ENCODE assay signal across 9 mouse cellular contexts in the genomic region with DNA sequence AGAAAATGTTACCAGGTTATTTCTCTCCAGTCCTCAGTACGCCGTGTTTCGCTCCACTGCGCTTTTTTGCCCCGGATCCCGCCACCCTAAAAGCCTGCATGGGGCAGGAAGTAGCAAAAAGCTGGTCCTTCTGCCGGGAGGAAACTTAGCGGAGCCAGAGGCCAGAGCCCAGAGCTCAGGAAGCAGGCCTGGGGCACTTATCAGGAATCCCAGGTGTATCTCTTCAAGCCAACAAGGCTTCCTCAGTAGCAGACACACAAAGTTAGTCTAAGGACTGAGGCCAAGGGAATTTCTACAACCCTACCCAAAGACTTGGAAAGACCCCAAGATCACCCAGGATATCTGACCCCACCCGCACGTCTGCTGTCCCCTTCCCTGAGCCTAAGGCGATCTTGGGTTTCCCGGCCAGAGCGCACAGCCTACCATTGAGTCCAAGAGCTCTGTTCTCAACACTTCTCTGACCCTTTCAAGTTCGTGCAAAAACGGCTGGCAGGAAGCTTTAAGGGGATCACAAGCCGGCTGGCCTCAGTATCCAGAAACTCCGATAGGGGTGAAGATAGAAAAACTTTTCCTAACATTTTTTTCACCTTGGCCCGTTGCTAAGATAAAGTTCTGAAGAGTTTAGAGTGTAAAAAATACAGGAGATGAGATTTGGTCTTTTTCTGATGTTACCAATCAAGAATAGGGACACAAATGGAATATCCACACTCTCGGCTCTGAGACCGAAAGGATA. TPM values are rescaled to one million over a fixed set of nuclear protein-coding genes. Genes with fewer than 3 reads are reported as not detected.
DNase-seq lines count a peak whose midpoint lies in the region; ATAC-seq lines count a peak whose summit lies in the region.
"Had no signal": no experiment of that assay in that cellular context is flagged by ENCODE, and none has a peak within 500 bp of the region (broad histone marks: within the 10 kb centered on the region; RNA-seq: fewer than 3 reads in every experiment).

No protein-coding gene starts in this region.

- H3K27me3 ChIP-seq in kidney, embryonic 16.5 days (ENCODE audit: insufficient read depth, low read length), result peaks cover 76% of the 10 kb centered on the region
- H3K27me3 ChIP-seq in forebrain, embryonic 12.5 days, result peaks cover 90% of the 10 kb centered on the region
- H3K27me3 ChIP-seq in limb, embryonic 11.5 days (ENCODE audit: control insufficient read depth, insufficient read depth, low read length), result peaks cover 60% of the 10 kb centered on the region
- peaks cover 86% of the 10 kb centered on the region for H3K27me3 ChIP-seq in neural tube, embryonic 15.5 days (replicated peaks)

- H3K4me1 ChIP-seq in kidney, embryonic 16.5 days (ENCODE audit: insufficient read depth, low read length), result peaks cover 27% of the 10 kb centered on the region
- peaks cover 45% of the 10 kb centered on the region for H3K4me1 ChIP-seq in forebrain, embryonic 12.5 days
- peaks cover 15% of the 10 kb centered on the region; the same call in 1 of the 2 replicates for H3K4me1 ChIP-seq in limb, embryonic 11.5 days (ENCODE audit: control insufficient read depth, insufficient read depth, low read length)
- H3K4me1 ChIP-seq in neural tube, embryonic 15.5 days, result peaks cover 28% of the 10 kb centered on the region

- H3K4me2 ChIP-seq in kidney, embryonic 16.5 days (replicated peaks; ENCODE audit: low read depth, low read length), result peak overlapping the region; percentile 89
- peak overlapping the region; percentile 72 for H3K4me2 ChIP-seq in forebrain, embryonic 12.5 days
- H3K4me2 ChIP-seq in limb, embryonic 11.5 days (ENCODE audit: low read depth, severe bottlenecking), result peak overlapping the region; percentile 91; the same call in 1 of the 2 replicates
- H3K4me2 ChIP-seq in neural tube, embryonic 15.5 days, result peak overlapping the region; percentile 92

- ATAC-seq in kidney, embryonic 16.5 days (ENCODE audit: low FRiP score, low TSS enrichment), result no peak
- ATAC-seq in forebrain, embryonic 12.5 days (ENCODE audit: low FRiP score), result no peak
- no peak for ATAC-seq in limb, embryonic 11.5 days (ENCODE audit: insufficient number of reproducible peaks, low FRiP score, low TSS enrichment, low read depth)
- ATAC-seq in neural tube, embryonic 15.5 days (ENCODE audit: low FRiP score), result no peak

- no peak overlapping the region for H3K27ac ChIP-seq in kidney, embryonic 16.5 days (ENCODE audit: low read length)
- H3K27ac ChIP-seq in forebrain, embryonic 12.5 days, result no peak overlapping the region
- no peak overlapping the region for H3K27ac ChIP-seq in limb, embryonic 11.5 days (replicated peaks; ENCODE audit: low read depth, low read length)
- no peak overlapping the region for H3K27ac ChIP-seq in neural tube, embryonic 15.5 days (replicated peaks)

- DNase-seq in kidney, adult 8-10 months, result no peak
- DNase-seq in limb, embryonic 11.5 days (ENCODE audit: low spot score), result peak; percentile 63
- DNase-seq in layer of hippocampus, adult 18-20 months (ENCODE audit: low spot score in 2 of 2), result no peak
- no peak for DNase-seq in frontal cortex, postnatal 25 days (ENCODE audit: low spot score in 2 of 2)
- DNase-seq in urinary bladder, postnatal 10 days (ENCODE audit: low spot score), result no peak

- peaks cover 4% of the 10 kb centered on the region for H3K9me3 ChIP-seq in kidney, embryonic 16.5 days (ENCODE audit: low read length)
- H3K9me3 ChIP-seq in forebrain, embryonic 12.5 days, result no peaks in the 10 kb centered on the region
- no peaks in the 10 kb centered on the region for H3K9me3 ChIP-seq in limb, embryonic 11.5 days (ENCODE audit: control insufficient read depth, low read length)
- H3K9me3 ChIP-seq in neural tube, embryonic 15.5 days (replicated peaks), result no peaks in the 10 kb centered on the region

- H3K4me3 ChIP-seq in kidney, embryonic 16.5 days (ENCODE audit: low read length), result peak overlapping the region; percentile 56
- peak overlapping the region; percentile 45; the same call in 1 of the 2 replicates for H3K4me3 ChIP-seq in forebrain, embryonic 12.5 days (replicated peaks)
- H3K4me3 ChIP-seq in limb, embryonic 11.5 days (ENCODE audit: low read depth, low read length), result no peak overlapping the region
- H3K4me3 ChIP-seq in neural tube, embryonic 15.5 days (replicated peaks), result peak overlapping the region; percentile 44

- WGBS in kidney, embryonic 16.5 days, result 3% methylated on average over 20 of the region's 20 CpGs
- 2% methylated on average over 20 of the region's 20 CpGs for WGBS in forebrain, embryonic 12.5 days
- WGBS in limb, embryonic 11.5 days, result under 1% methylated on average over 20 of the region's 20 CpGs
- WGBS in neural tube, embryonic 15.5 days, result under 1% methylated on average over 20 of the region's 20 CpGs

- no peaks in the 10 kb centered on the region for H3K36me3 ChIP-seq in kidney, embryonic 16.5 days (ENCODE audit: insufficient read depth, low read length)
- H3K36me3 ChIP-seq in forebrain, embryonic 12.5 days (replicated peaks), result no peaks in the 10 kb centered on the region
- H3K36me3 ChIP-seq in limb, embryonic 11.5 days (ENCODE audit: control insufficient read depth, insufficient read depth, low read length), result no peaks in the 10 kb centered on the region
- no peaks in the 10 kb centered on the region for H3K36me3 ChIP-seq in neural tube, embryonic 15.5 days

- H3K9ac ChIP-seq in kidney, embryonic 16.5 days (replicated peaks; ENCODE audit: low read length), result no peak overlapping the region
- no peak overlapping the region for H3K9ac ChIP-seq in forebrain, embryonic 12.5 days
- no peak overlapping the region for H3K9ac ChIP-seq in limb, embryonic 11.5 days (ENCODE audit: low read length)
- no peak overlapping the region for H3K9ac ChIP-seq in neural tube, embryonic 15.5 days (replicated peaks)

RNA-seq across cellular contexts. Expression of a gene that starts 12.7 kb away (rescaled TPM):
- polyA plus RNA-seq in kidney, embryonic 16.5 days (2015; fragmentation: Nextera tagmentation; extraction: Ambion mirVana), result 0.53 and 0.70 TPM in 2 replicates
- 0.64 and 0.77 TPM in 2 replicates for polyA plus RNA-seq in forebrain, embryonic 12.5 days (2016; fragmentation: Nextera tagmentation; extraction: Ambion mirVana)
- 0.09 and 0.28 TPM in 2 replicates for polyA plus RNA-seq in limb, embryonic 11.5 days (2014; fragmentation: Nextera tagmentation; extraction: Ambion mirVana)
- polyA plus RNA-seq in neural tube, embryonic 15.5 days (2015; fragmentation: Nextera tagmentation; extraction: Ambion mirVana), result 1.6 and 2.0 TPM in 2 replicates
- total RNA-seq in layer of hippocampus, adult 18-20 months (2021), result not detected
- total RNA-seq: megakaryocyte, adult 5-6 weeks had no signal
